Mouse (Mus musculus) MEL (cell line): ENCODE results near the gene Adgrf2. TPM values are rescaled to one million over a fixed set of nuclear protein-coding genes. Genes with fewer than 3 reads are reported as not detected.

ENCODE experiments used
- DNase-seq: peaks from one replicate; pipeline ENCODE4 v3.0.0; 2011; ENCODE audit warnings: low read depth, low spot score
- H3K27ac ChIP-seq: 2 replicates; pipeline ENCODE4 v1.5.1; 2012; ENCODE audit warnings: low read depth, mild to moderate bottlenecking, control low read depth, low read length, moderate library complexity; ENCODE audit not compliant: control insufficient read depth
- H3K27me3 ChIP-seq, 2 experiments: fragments of 150-350 bp in 1 of 2; sonication (generic) in 1 of 2; 2 replicates each; pipeline ENCODE4 v1.6.1; 2012; ENCODE audit warnings: low read length in 2 of 2, mild to moderate bottlenecking in 2 of 2, improper control_type of control experiment in 1 of 2, moderate library complexity in 1 of 2; ENCODE audit not compliant: insufficient read depth in 2 of 2, control insufficient read depth in 1 of 2
- H3K36me3 ChIP-seq, 2 experiments: 2 replicates each; pipeline ENCODE4 v1.6.1; 2012 to 2014; ENCODE audit warnings: low read length in 2 of 2, improper control_type of control experiment in 1 of 2, inconsistent platforms in 1 of 2, mild to moderate bottlenecking in 1 of 2; ENCODE audit not compliant: insufficient read depth in 2 of 2, control insufficient read depth in 1 of 2
- H3K4me1 ChIP-seq, 2 experiments: fragments of 150-350 bp in 1 of 2; sonication (generic) in 1 of 2; 2 replicates each; pipeline ENCODE4 v1.6.1; 2012; ENCODE audit warnings: low read length in 2 of 2, improper control_type of control experiment in 1 of 2, mild to moderate bottlenecking in 1 of 2; ENCODE audit not compliant: insufficient read depth in 2 of 2, control insufficient read depth in 1 of 2
- H3K4me3 ChIP-seq, 2 experiments: fragments of 150-350 bp in 1 of 2; sonication (generic) in 1 of 2; 2 replicates each; pipeline ENCODE4 v1.5.1; 2012; ENCODE audit warnings: low read depth in 2 of 2, low read length in 2 of 2, mild to moderate bottlenecking in 2 of 2, moderate library complexity in 2 of 2, control low read depth in 1 of 2, improper control_type of control experiment in 1 of 2; ENCODE audit not compliant: control insufficient read depth in 1 of 2, insufficient read depth in 1 of 2
- H3K79me2 ChIP-seq: 2 replicates; pipeline ENCODE4 v1.6.1; 2012; ENCODE audit warnings: mild to moderate bottlenecking, low read length, moderate library complexity; ENCODE audit not compliant: control insufficient read depth, poor library complexity, insufficient read depth
- H3K9ac ChIP-seq: 2 replicates; pipeline ENCODE4 v1.6.1; 2012; ENCODE audit warnings: low read depth, mild to moderate bottlenecking, control low read depth, low read length, moderate library complexity; ENCODE audit not compliant: control insufficient read depth, poor library complexity, severe bottlenecking
- H3K9me3 ChIP-seq: fragments of 150-350 bp; sonication (generic); replicated peaks from 2 replicates; pipeline ENCODE4 v1.6.1; 2012; ENCODE audit warnings: mild to moderate bottlenecking, low read length, improper control_type of control experiment, moderate library complexity; ENCODE audit not compliant: insufficient read depth
- ELF1 ChIP-seq: IDR thresholded peaks from 2 replicates; pipeline ENCODE4 v1.6.1; 2014; ENCODE audit warnings: low read depth, mild to moderate bottlenecking, inconsistent platforms, low read length, improper control_type of control experiment, moderate library complexity
- GABPA ChIP-seq: IDR thresholded peaks from 2 replicates; pipeline ENCODE4 v1.6.1; 2012; ENCODE audit warnings: low read depth, mild to moderate bottlenecking, inconsistent platforms, low read length, improper control_type of control experiment, moderate library complexity
- GATA1 ChIP-seq: IDR thresholded peaks from 2 replicates; pipeline ENCODE4 v1.6.1; 2011; ENCODE audit warnings: low read depth, low read length, improper control_type of control experiment
- HCFC1 ChIP-seq: IDR thresholded peaks from 2 replicates; pipeline ENCODE4 v1.6.1; 2012; ENCODE audit warnings: low read depth, mild to moderate bottlenecking, inconsistent platforms, low read length, improper control_type of control experiment, moderate library complexity
- KAT2A ChIP-seq: conservative IDR thresholded peaks from 2 replicates; pipeline ENCODE4 v1.6.1; 2012; ENCODE audit warnings: low read depth, low read length, improper control_type of control experiment, inconsistent platforms
- MAFK ChIP-seq: IDR thresholded peaks from 2 replicates; pipeline ENCODE4 v1.6.1; 2011; ENCODE audit warnings: low read depth, mild to moderate bottlenecking, low read length, improper control_type of control experiment, borderline replicate concordance
- MAX ChIP-seq: IDR thresholded peaks from 2 replicates; pipeline ENCODE4 v1.6.1; 2011; ENCODE audit warnings: low read length, improper control_type of control experiment
- MAZ ChIP-seq: IDR thresholded peaks from 2 replicates; pipeline ENCODE4 v1.6.1; 2012; ENCODE audit warnings: low read depth, mild to moderate bottlenecking, inconsistent platforms, low read length, improper control_type of control experiment
- MEF2A ChIP-seq: IDR thresholded peaks from 2 replicates; pipeline ENCODE4 v1.6.1; 2014; ENCODE audit warnings: low read depth, mild to moderate bottlenecking, inconsistent platforms, low read length, improper control_type of control experiment; ENCODE audit not compliant: poor library complexity, insufficient replicate concordance, severe bottlenecking; ENCODE audit errors: extremely low read depth
- MYB ChIP-seq: IDR thresholded peaks from 2 replicates; pipeline ENCODE4 v1.6.1; 2011; ENCODE audit warnings: mild to moderate bottlenecking, low read depth, low read length, improper control_type of control experiment
- POLR2A ChIP-seq, 2 experiments: IDR thresholded peaks; 2 replicates each; pipeline ENCODE4 v1.6.1; 2011 to 2012; ENCODE audit warnings: low read length in 2 of 2, mild to moderate bottlenecking in 2 of 2, control low read depth in 1 of 2, improper control_type of control experiment in 1 of 2, low read depth in 1 of 2, moderate library complexity in 1 of 2; ENCODE audit not compliant: control insufficient read depth in 1 of 2, insufficient read depth in 1 of 2, poor library complexity in 1 of 2
- POLR2AphosphoS2 ChIP-seq: IDR thresholded peaks from 2 replicates; pipeline ENCODE4 v1.6.1; 2011; ENCODE audit warnings: low read length, improper control_type of control experiment
- RAD21 ChIP-seq: IDR thresholded peaks from 2 replicates; pipeline ENCODE4 v1.6.1; 2011; ENCODE audit warnings: mild to moderate bottlenecking, low read depth, low read length, improper control_type of control experiment
- RCOR1 ChIP-seq: IDR thresholded peaks from 2 replicates; pipeline ENCODE4 v1.6.1; 2012; ENCODE audit warnings: low read depth, mild to moderate bottlenecking, inconsistent platforms, low read length, improper control_type of control experiment
- SIN3A ChIP-seq: IDR thresholded peaks from 2 replicates; pipeline ENCODE4 v1.6.1; 2012; ENCODE audit warnings: low read length, improper control_type of control experiment, inconsistent platforms
- TCF12 ChIP-seq: IDR thresholded peaks from 2 replicates; pipeline ENCODE4 v1.6.1; 2014; ENCODE audit warnings: low read depth, mild to moderate bottlenecking, inconsistent platforms, low read length, improper control_type of control experiment, moderate library complexity
- UBTF ChIP-seq: IDR thresholded peaks from 2 replicates; pipeline ENCODE4 v1.6.1; 2012; ENCODE audit warnings: low read depth, mild to moderate bottlenecking, inconsistent platforms, low read length, improper control_type of control experiment, moderate library complexity, borderline replicate concordance; ENCODE audit not compliant: insufficient read depth
- USF2 ChIP-seq, 2 experiments: IDR thresholded peaks; 2 replicates each; pipeline ENCODE4 v1.6.1; 2011 to 2012; ENCODE audit warnings: improper control_type of control experiment in 2 of 2, low read length in 2 of 2, borderline replicate concordance in 1 of 2, inconsistent platforms in 1 of 2, low read depth in 1 of 2, mild to moderate bottlenecking in 1 of 2; ENCODE audit not compliant: insufficient read depth in 1 of 2
- ZKSCAN1 ChIP-seq: IDR thresholded peaks from 2 replicates; pipeline ENCODE4 v1.6.1; 2012; ENCODE audit warnings: low read depth, mild to moderate bottlenecking, inconsistent platforms, low read length, improper control_type of control experiment, moderate library complexity
- ZMIZ1 ChIP-seq: IDR thresholded peaks from 2 replicates; pipeline ENCODE4 v1.6.1; 2012; ENCODE audit warnings: low read depth, mild to moderate bottlenecking, inconsistent platforms, low read length, improper control_type of control experiment, moderate library complexity
- polyA plus RNA-seq, 2 experiments: library from polyadenylated mRNA; stranded (reverse) in 1 of 2; unstranded in 1 of 2; fragments of >175 nt in 1 of 2; fragments of >200 nt in 1 of 2; gene quantifications; 2 replicates each; pipeline versions ENCODE4 v1.2.1 to v1.2.4; 2012; ENCODE audit warnings: low replicate concordance in 2 of 2, low read depth in 1 of 2; ENCODE audit not compliant: insufficient read length in 2 of 2, insufficient read depth in 1 of 2, missing spikeins in 1 of 2
- total RNA-seq: library from RNA; depleted of rRNA; stranded (reverse); fragments of 300-350 nt; gene quantifications from 2 replicates; pipeline ENCODE4 v1.2.3, GENCODE M21; 2012

Adgrf2 gene
- total and polyA plus RNA-seq, 3 experiments = not detected

GRCm38 (mm10) chr17:42694730-42695129, 47.2 kb downstream of the Adgrf2 start:
- TF ChIP-seq MEF2A = no peak
- no peak for TF ChIP-seq MAZ
- no peak for TF ChIP-seq MYB
- no peak for TF ChIP-seq HCFC1
- TF ChIP-seq ZKSCAN1 = no peak
- TF ChIP-seq UBTF = no peak
- no peak for TF ChIP-seq TCF12
- no peak for TF ChIP-seq SIN3A
- no peak for TF ChIP-seq RAD21
- no peak for TF ChIP-seq POLR2A (IDR thresholded peaks at IDR 0.05; ENCODE audit: control insufficient read depth in 1 of 2, insufficient read depth in 1 of 2, low read depth in 1 of 2, low read length in 2 of 2, poor library complexity in 1 of 2)
- no peak for TF ChIP-seq USF2 (IDR thresholded peaks at IDR 0.05; ENCODE audit: borderline replicate concordance in 1 of 2, insufficient read depth in 1 of 2, low read depth in 1 of 2, low read length in 2 of 2)
- TF ChIP-seq KAT2A = no peak
- TF ChIP-seq ZMIZ1 = no peak
- TF ChIP-seq MAFK = no peak
- Histone ChIP-seq H3K4me3 (no peak overlapping the region), H3K9ac (no peak overlapping the region), H3K79me2 (no peaks in the 10 kb centered on the region), H3K27me3 (no peaks in the 10 kb centered on the region), H3K4me1 (no peaks in the 10 kb centered on the region), H3K9me3 (no peaks in the 10 kb centered on the region), H3K36me3 (no peaks in the 10 kb centered on the region), H3K27ac (no peak overlapping the region)
- DNase-seq = no peak

- Histone ChIP-seq H3K27me3 (no peaks in the 10 kb centered on the region), H3K27ac (no peak within 1 kb of the TSS), H3K79me2 (no peaks in the 10 kb centered on the region), H3K36me3 (no peaks in the 10 kb centered on the region), H3K4me3 (no peak within 1 kb of the TSS), H3K9me3 (no peaks in the 10 kb centered on the region), H3K4me1 (no peaks in the 10 kb centered on the region), H3K9ac (no peak within 1 kb of the TSS)
- no peak for TF ChIP-seq ZKSCAN1
- no peak for TF ChIP-seq MAX
- no peak for TF ChIP-seq GABPA
- no peak for TF ChIP-seq MYB
- no peak for TF ChIP-seq SIN3A
- TF ChIP-seq POLR2AphosphoS2 = no peak
- no peak for TF ChIP-seq RAD21
- TF ChIP-seq GATA1 = no peak
- TF ChIP-seq RCOR1 = no peak
- no peak for TF ChIP-seq ZMIZ1
- no peak for TF ChIP-seq ELF1
- TF ChIP-seq TCF12 = no peak
- DNase-seq = no peak
Observed at GRCm38 (mm10) chr17:42692136-42692535, 49.8 kb downstream of the Adgrf2 start, which contains the start of gene Adgrf4. Gene Adgrf4, minus strand, starts transcription at chr17:42692284.
